Mouse (Mus musculus): ENCODE data around the gene Rtl8a.
"Not testable (repeated sequence)": the region's sequence is repeated elsewhere in the genome, so short reads cannot be mapped to it uniquely, and the experiment has no call there.

Gene Rtl8a

GRCm38 (mm10) chrX:53642980-53643961 lies at the start of gene Rtl8a:
Gene Rtl8a, minus strand, starts transcription at chrX:53643682.
- peak; percentile 13 to 72 for DNase-seq (ENCODE audit: low spot score in 2 of 2)

DNA sequence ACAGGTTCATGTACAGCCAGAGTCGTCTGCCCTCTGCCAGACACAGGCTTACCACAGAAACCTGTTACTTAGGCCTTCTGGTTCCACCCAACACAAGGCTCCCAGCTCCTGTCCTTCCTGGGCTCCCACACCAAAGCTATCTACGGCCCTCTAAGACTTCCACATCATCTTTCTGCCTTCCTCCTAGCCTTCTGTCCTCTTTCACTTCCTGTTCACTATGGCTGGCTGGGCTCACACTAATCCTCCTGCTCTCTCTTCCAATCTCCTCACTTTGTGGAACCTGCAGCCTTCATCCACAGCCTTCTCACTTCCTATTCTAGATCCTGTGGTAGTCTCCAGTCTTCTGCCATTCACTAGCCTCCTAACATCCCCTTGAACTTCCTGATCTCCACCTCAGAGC lies 49.7 kb upstream of the Rtl8a start:
- no peak for DNase-seq (ENCODE audit: low spot score in 2 of 2)

DNA sequence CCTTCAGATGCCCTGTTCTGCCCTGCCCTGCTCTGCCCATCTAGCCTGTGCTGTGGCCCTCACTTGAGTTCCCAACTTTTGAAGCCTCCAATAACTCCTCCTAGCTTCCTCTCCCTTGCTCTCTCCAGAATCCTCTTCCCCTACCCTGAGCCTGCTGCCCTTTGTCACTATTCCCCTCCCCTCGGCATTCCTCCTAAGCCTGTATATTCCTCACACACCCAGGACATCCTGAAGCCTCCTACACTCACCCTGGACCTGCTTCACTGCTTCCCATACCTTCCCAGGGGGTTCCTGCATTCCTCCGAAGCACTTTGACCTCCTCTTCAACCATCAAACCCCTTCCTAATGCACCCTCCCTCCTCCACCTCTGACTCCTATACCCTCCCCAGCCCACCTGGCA lies 48.6 kb upstream of the Rtl8a start:
- DNase-seq (ENCODE audit: low spot score in 2 of 2) = no peak

- DNase-seq (ENCODE audit: low spot score in 2 of 2) = not testable (repeated sequence)
Observed at GRCm38 (mm10) chrX:53684676-53685075, 41.2 kb upstream of the Rtl8a start.

DNA sequence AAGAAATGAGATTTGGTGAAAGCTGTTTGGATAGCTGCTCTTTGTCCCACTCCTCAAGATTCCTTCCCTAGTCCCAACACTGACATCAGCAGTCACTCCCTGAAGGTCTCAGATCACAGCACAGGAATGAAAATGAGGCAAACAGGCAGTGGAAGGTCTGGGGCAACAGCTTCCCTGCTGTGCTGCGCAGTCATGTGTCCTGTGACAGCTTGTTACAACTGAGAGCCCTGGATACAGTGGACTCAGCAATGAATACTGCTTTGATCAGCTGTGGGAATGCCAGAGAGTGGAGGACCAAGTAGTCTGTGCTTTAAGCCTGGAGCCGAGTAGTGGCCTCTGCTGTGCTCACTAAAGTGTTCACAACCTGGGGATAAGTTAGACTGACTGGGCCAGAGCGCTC lies 39.2 kb upstream of the Rtl8a start:
- not testable (repeated sequence) for DNase-seq (ENCODE audit: low spot score in 2 of 2)

- peak; percentile 48 to 71 for DNase-seq (ENCODE audit: low spot score in 2 of 2)
Observed at GRCm38 (mm10) chrX:53676943-53677342, 33.5 kb upstream of the Rtl8a start.

- not testable (repeated sequence) for DNase-seq (ENCODE audit: low spot score in 2 of 2)
Observed at GRCm38 (mm10) chrX:53670696-53671095, 27.2 kb upstream of the Rtl8a start.

DNA sequence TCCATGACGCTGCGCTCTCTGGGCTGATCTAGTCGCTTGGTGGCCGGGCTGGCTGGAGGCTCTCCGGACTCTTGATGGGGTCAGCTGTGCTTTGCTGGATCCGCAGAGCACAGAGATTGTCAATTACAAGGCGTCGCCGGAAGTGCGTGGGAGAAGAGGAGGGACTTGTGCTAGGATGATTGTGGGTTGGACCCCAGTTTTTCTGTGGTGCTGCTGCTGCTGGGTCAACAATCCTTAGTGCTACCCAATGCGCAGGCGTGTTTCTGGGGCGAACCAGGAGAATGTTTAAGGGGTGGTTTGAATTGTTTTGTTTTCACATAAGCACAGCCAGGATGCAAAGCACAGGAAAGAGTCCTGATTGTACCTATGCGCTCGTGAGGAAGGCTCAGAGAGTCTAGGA lies 26.8 kb upstream of the Rtl8a start, which contains the start of gene Rtl8b:
Rtl8b (minus strand) TSS at position 115 of the 400 bp plus-strand sequence.
- peak; percentile 8 to 62 for DNase-seq (ENCODE audit: low spot score in 2 of 2)

DNA sequence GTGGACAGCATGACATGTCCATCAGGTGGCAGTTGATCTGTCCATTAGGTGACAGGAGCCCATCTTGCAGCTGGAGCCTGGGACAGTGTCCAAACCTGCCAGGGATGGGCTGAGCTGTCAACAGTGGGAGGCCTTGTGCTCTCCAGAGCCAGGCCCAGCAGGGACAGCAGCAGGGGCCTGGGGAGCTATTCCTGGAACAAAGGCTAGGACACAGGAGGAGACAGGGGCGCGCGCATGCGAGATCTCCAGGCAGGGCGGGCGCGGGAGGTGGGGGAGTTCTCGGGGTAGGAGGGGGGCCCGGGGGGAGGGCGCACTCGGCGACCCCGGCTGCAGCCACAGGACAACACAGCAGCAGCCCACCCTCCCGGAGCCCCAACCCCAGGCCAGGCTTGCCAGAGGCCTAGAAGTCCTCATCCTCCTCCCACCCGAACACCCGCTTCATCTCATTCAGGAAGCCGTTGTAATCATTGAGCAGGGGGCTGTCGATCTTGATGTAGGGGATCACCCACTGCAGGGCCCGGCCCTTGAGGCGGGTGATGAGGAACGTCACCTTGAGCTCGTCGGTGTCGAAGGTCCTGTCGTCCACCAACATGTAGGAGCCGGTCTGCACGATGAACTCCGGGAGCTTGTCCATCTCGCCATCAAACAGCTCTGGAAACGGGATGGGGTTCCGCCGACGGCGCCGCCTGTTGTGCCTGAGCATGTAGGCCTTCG lies 26.2 kb upstream of the Rtl8a start:
- not testable (repeated sequence) for DNase-seq (ENCODE audit: low spot score in 2 of 2)

GRCm38 (mm10) chrX:53652917-53653316 lies 9.4 kb upstream of the Rtl8a start:
- not testable (repeated sequence) for DNase-seq (ENCODE audit: low spot score in 2 of 2)

- DNase-seq (ENCODE audit: low spot score in 2 of 2) = no peak
Observed at GRCm38 (mm10) chrX:53645885-53646284, 2.4 kb upstream of the Rtl8a start.

DNA sequence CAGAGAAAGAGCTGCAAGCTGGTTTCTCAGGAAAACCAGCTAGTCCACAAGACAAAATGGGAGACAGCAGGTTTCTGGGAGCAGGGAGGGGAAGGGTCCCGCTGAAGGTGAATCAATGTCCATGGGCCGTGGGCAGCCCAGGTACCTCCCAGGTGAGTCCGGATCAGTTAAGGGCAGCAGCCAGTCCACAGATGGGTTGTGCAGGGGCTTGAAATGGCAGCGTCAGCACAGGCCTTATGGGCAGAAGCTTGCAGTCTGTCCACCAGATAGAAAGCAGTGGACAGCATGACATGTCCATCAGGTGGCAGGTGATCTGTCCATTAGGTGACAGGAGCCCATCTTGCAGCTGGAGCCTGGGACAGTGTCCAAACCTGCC lies 890 bp downstream of the Rtl8a start:
- not testable (repeated sequence) for DNase-seq (ENCODE audit: low spot score in 2 of 2)

GRCm38 (mm10) chrX:53638107-53638506 lies 5.4 kb downstream of the Rtl8a start:
- not testable (repeated sequence) for DNase-seq (ENCODE audit: low spot score in 2 of 2)

- DNase-seq (ENCODE audit: low spot score in 2 of 2) = not testable (repeated sequence)
Observed at GRCm38 (mm10) chrX:53611395-53611794, 32.1 kb downstream of the Rtl8a start.

GRCm38 (mm10) chrX:53610571-53610970 lies 32.9 kb downstream of the Rtl8a start:
- peak; percentile 14 to 42 for DNase-seq (ENCODE audit: low spot score in 2 of 2)

DNA sequence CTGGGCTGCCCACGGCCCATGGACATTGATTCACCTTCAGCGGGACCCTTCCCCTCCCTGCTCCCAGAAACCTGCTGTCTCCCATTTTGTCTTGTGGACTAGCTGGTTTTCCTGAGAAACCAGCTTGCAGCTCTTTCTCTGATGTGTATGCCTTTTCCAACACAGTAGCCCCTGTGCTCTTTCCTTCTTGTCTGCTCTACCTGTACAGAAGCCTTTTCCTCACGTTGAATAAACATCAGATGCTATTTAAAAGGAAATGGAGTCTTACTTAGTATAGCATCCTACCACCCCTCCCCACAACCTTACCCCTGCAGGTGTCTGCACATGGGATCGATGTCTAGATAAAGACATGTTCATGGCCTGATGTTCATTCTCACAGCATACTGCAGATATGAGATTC lies 34.6 kb downstream of the Rtl8a start, which contains the start of gene Gm14597:
Gm14597 (minus strand) TSS at position 101 of the 400 bp plus-strand sequence.
- DNase-seq (ENCODE audit: low spot score in 2 of 2) = not testable (repeated sequence)

DNA sequence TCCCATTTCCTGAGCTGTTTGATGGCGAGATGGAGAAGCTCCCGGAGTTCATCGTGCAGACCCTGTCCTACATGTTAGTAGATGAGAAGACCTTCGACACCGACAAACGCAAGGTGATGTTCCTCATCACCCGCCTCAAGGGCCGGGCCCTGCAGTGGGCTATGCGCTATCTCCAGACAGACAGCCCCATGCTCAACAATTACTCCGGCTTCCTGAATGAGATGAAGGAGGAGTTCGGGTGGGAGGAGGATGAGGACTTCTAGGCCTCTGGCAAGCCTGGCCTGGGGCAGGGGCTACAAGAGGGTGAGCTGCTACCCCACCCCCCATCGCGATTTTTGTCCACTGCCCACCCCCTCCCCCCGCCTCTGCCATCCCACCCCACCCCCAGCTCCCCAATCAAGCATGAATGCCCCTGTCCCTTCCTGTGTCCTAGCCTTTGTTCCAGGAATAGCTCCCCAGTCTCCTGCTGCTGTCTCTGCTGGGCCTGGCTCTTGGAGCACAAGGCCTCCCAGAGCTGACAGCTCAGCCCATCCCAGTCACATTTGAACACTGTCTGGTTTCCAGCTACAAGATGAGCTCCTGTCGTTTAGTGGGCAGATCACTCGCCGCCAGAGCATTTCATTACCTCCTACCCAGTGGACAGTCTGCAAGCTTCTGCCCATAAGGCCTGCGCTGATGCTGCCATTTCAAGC lies 35.2 kb downstream of the Rtl8a start:
- no peak for DNase-seq (ENCODE audit: low spot score in 2 of 2)

GRCm38 (mm10) chrX:53607242-53608121 lies 36.0 kb downstream of the Rtl8a start, which contains the start of gene Rtl8c:
Gene Rtl8c, plus strand, starts transcription at chrX:53608032.
- peak in 1 of 2 experiments; percentile 45 for DNase-seq (ENCODE audit: low spot score in 2 of 2)

- not testable (repeated sequence) for DNase-seq (ENCODE audit: low spot score in 2 of 2)
Observed at GRCm38 (mm10) chrX:53606176-53606575, 37.3 kb downstream of the Rtl8a start.

- DNase-seq (ENCODE audit: low spot score in 2 of 2) = peak; percentile 31 to 62
Observed at GRCm38 (mm10) chrX:53599993-53600392, 43.5 kb downstream of the Rtl8a start.

Data from spleen, postnatal 10 days (tissue).